Mouse (Mus musculus) forebrain, embryonic 12.5 days (tissue): ENCODE results near the gene Eif5a. TPM values are rescaled to one million over a fixed set of nuclear protein-coding genes. Genes with fewer than 3 reads are reported as not detected.
"Not testable (repeated sequence)": the region's sequence is repeated elsewhere in the genome, so short reads cannot be mapped to it uniquely, and the experiment has no call there.

Experiments
- ATAC-seq: fragments of 200-750 bp; cut with Nextera tagmentation; 2 replicates; pipeline ENCODE4 v1.8.0; 2017; ENCODE audit warnings: moderate TSS enrichment; ENCODE audit not compliant: low FRiP score
- H3K27ac ChIP-seq: fragments of 300-500 bp; sonication (generic); 2 replicates; pipeline ENCODE4 v1.5.1; 2016; ENCODE audit warnings: mild to moderate bottlenecking
- H3K27me3 ChIP-seq: fragments of 300-500 bp; sonication (generic); 2 replicates; pipeline ENCODE4 v1.6.1; 2016; ENCODE audit warnings: mild to moderate bottlenecking
- H3K36me3 ChIP-seq: fragments of 300-500 bp; sonication (generic); replicated peaks from 2 replicates; pipeline ENCODE4 v1.6.1; 2016; ENCODE audit warnings: mild to moderate bottlenecking
- H3K4me1 ChIP-seq: fragments of 300-500 bp; sonication (generic); 2 replicates; pipeline ENCODE4 v1.6.1; 2016
- H3K4me2 ChIP-seq: fragments of 300-500 bp; sonication (generic); 2 replicates; pipeline ENCODE4 v1.6.1; 2016; ENCODE audit warnings: mild to moderate bottlenecking, moderate library complexity
- H3K4me3 ChIP-seq: fragments of 300-500 bp; sonication (generic); replicated peaks from 2 replicates; pipeline ENCODE4 v1.5.1; 2016; ENCODE audit warnings: mild to moderate bottlenecking
- H3K9ac ChIP-seq: fragments of 300-500 bp; sonication (generic); 2 replicates; pipeline ENCODE4 v1.6.1; 2016; ENCODE audit warnings: mild to moderate bottlenecking
- H3K9me3 ChIP-seq: fragments of 300-500 bp; sonication (generic); 2 replicates; pipeline ENCODE4 v1.6.1; 2016
- WGBS: fragments of 180-500 bp; shearing (Covaris S2); methylation state at CpG from one replicate; pipeline ENCODE4 v1.1.7; 2016; 5-methylcytosine and 5-hydroxymethylcytosine counted together
- polyA plus RNA-seq: library from polyadenylated mRNA; unstranded; fragments of >200 nt; fragmentation: Nextera tagmentation; extraction: Ambion mirVana; gene quantifications from 2 replicates; pipeline ENCODE4 v1.2.1, GENCODE M21; 2016

The Eif5a gene
- polyA plus RNA-seq, 1 experiment from 2014 or later, result 1,678 TPM

- H3K4me2 ChIP-seq, H3K9me3 ChIP-seq, H3K4me1 ChIP-seq, H3K36me3 ChIP-seq, H3K4me3 ChIP-seq, ATAC-seq, H3K9ac ChIP-seq, H3K27ac ChIP-seq: not testable (repeated sequence)
- peaks cover 27% of the 10 kb centered on the region for H3K27me3 ChIP-seq
- 71% methylated on average over 4 of the region's 4 CpGs for WGBS
These were observed 33.9 kb upstream of the Eif5a start for GRCm38 (mm10) chr11:69955618-69956017.

GRCm38 (mm10) chr11:69953267-69953915 lies 31.6 kb upstream of the Eif5a start:
- Histone ChIP-seq H3K9me3 (no peaks in the 10 kb centered on the region), H3K4me2 (no peak overlapping the region), H3K36me3 (no peaks in the 10 kb centered on the region), H3K27ac (no peak overlapping the region), H3K9ac (no peak overlapping the region), H3K27me3 (peaks cover 14% of the 10 kb centered on the region), H3K4me3 (no peak overlapping the region), H3K4me1 (peaks cover 7% of the 10 kb centered on the region)
- 72% methylated on average over 11 of the region's 11 CpGs for WGBS
- no peak for ATAC-seq

GRCm38 (mm10) chr11:69952274-69952673 lies 30.5 kb upstream of the Eif5a start:
- H3K4me2 ChIP-seq, result no peak overlapping the region
- peaks cover 13% of the 10 kb centered on the region for H3K27me3 ChIP-seq
- no peak overlapping the region for H3K4me3 ChIP-seq
- no peak overlapping the region for H3K9ac ChIP-seq
- H3K4me1 ChIP-seq, result peaks cover 14% of the 10 kb centered on the region
- no peak overlapping the region for H3K27ac ChIP-seq
- no peak for ATAC-seq
- WGBS, result 53% methylated on average over 1 of the region's 1 CpGs
- no peaks in the 10 kb centered on the region for H3K36me3 ChIP-seq
- H3K9me3 ChIP-seq, result no peaks in the 10 kb centered on the region

GRCm38 (mm10) chr11:69950807-69951459 lies 29.2 kb upstream of the Eif5a start:
- ATAC-seq, result no peak
- Histone ChIP-seq H3K4me3 (no peak overlapping the region), H3K27me3 (peaks cover 13% of the 10 kb centered on the region)

GRCm38 (mm10) chr11:69948763-69949150 lies 27.0 kb upstream of the Eif5a start:
- peaks cover 25% of the 10 kb centered on the region for H3K4me1 ChIP-seq
- WGBS, result 0% methylated on average over 14 of the region's 14 CpGs
- peak overlapping the region; percentile 68 for H3K4me2 ChIP-seq
- H3K27ac ChIP-seq, result peak overlapping the region; percentile 92
- no peaks in the 10 kb centered on the region for H3K9me3 ChIP-seq
- ATAC-seq, result peak; percentile 58
- peaks cover 13% of the 10 kb centered on the region for H3K27me3 ChIP-seq
- peaks cover 17% of the 10 kb centered on the region for H3K36me3 ChIP-seq
- H3K4me3 ChIP-seq, result peak overlapping the region; percentile 45
- peak overlapping the region; percentile 57 for H3K9ac ChIP-seq

More at GRCm38 (mm10) chr11:69950807-69951459, 29.2 kb upstream of the Eif5a start:
- Histone ChIP-seq H3K4me1 (peaks cover 25% of the 10 kb centered on the region), H3K4me2 (no peak overlapping the region), H3K27ac (no peak overlapping the region), H3K36me3 (no peaks in the 10 kb centered on the region), H3K9me3 (no peaks in the 10 kb centered on the region), H3K9ac (peak overlapping the region; percentile 17; the same call in 1 of the 2 replicates)
- 46% methylated on average over 4 of the region's 4 CpGs for whole genome bisulfite sequencing

GRCm38 (mm10) chr11:69948066-69948762 lies 26.5 kb upstream of the Eif5a start, which contains the start of gene Slc2a4:
Slc2a4 (minus strand) TSS chr11:69948188.
- ATAC-seq, result peak; percentile 96
- Histone ChIP-seq H3K9me3 (no peaks in the 10 kb centered on the region), H3K4me3 (peak within 1 kb of the TSS; percentile 45), H3K27me3 (peaks cover 13% of the 10 kb centered on the region), H3K9ac (peak within 1 kb of the TSS; percentile 57), H3K27ac (peak within 1 kb of the TSS; percentile 92), H3K4me2 (peak within 1 kb of the TSS; percentile 68), H3K4me1 (peaks cover 25% of the 10 kb centered on the region), H3K36me3 (peaks cover 18% of the 10 kb centered on the region)
- WGBS, result 1% methylated on average over 34 of the region's 34 CpGs

GRCm38 (mm10) chr11:69947337-69948065 lies 25.7 kb upstream of the Eif5a start:
- peak overlapping the region; percentile 71 for H3K27ac ChIP-seq

GRCm38 (mm10) chr11:69945997-69946891 lies 24.5 kb upstream of the Eif5a start:
- no peak for ATAC-seq
- WGBS, result 92% methylated on average over 18 of the region's 18 CpGs
- no peak overlapping the region for H3K9ac ChIP-seq
- H3K36me3 ChIP-seq, result peaks cover 18% of the 10 kb centered on the region
- H3K4me2 ChIP-seq, result peak overlapping the region; percentile 68; the same call in 1 of the 2 replicates
- H3K4me3 ChIP-seq, result peak overlapping the region; percentile 45; the same call in 1 of the 2 replicates
- H3K27ac ChIP-seq, result no peak overlapping the region
- H3K27me3 ChIP-seq, result peaks cover 9% of the 10 kb centered on the region; the same call in 1 of the 2 replicates
- H3K9me3 ChIP-seq, result no peaks in the 10 kb centered on the region
- peaks cover 25% of the 10 kb centered on the region for H3K4me1 ChIP-seq

More at GRCm38 (mm10) chr11:69947337-69948065, 25.7 kb upstream of the Eif5a start:
- peak overlapping the region; percentile 45 for H3K4me3 ChIP-seq
- no peaks in the 10 kb centered on the region for H3K9me3 ChIP-seq
- peak; percentile 39 for ATAC-seq
- H3K36me3 ChIP-seq, result peaks cover 18% of the 10 kb centered on the region
- 3% methylated on average over 29 of the region's 29 CpGs for WGBS
- peaks cover 25% of the 10 kb centered on the region for H3K4me1 ChIP-seq
- peaks cover 13% of the 10 kb centered on the region for H3K27me3 ChIP-seq
- H3K9ac ChIP-seq, result peak overlapping the region; percentile 56
- peak overlapping the region; percentile 68 for H3K4me2 ChIP-seq

GRCm38 (mm10) chr11:69945216-69945615 lies 23.5 kb upstream of the Eif5a start:
- Histone ChIP-seq H3K9me3 (no peaks in the 10 kb centered on the region), H3K4me1 (peaks cover 25% of the 10 kb centered on the region), H3K27ac (no peak overlapping the region), H3K4me3 (no peak overlapping the region), H3K9ac (no peak overlapping the region), H3K27me3 (0 out of 2 replicates have a peak, but pooled peaks cover 3% of the 10 kb centered on the region), H3K36me3 (peaks cover 18% of the 10 kb centered on the region), H3K4me2 (no peak overlapping the region)
- 85% methylated on average over 13 of the region's 13 CpGs for WGBS
- no peak for ATAC-seq

GRCm38 (mm10) chr11:69940962-69941361 lies 19.2 kb upstream of the Eif5a start:
- Histone ChIP-seq H3K27me3 (peaks cover 33% of the 10 kb centered on the region), H3K4me2 (no peak overlapping the region), H3K27ac (no peak overlapping the region), H3K9me3 (no peaks in the 10 kb centered on the region), H3K4me1 (peaks cover 15% of the 10 kb centered on the region), H3K9ac (no peak overlapping the region), H3K4me3 (no peak overlapping the region), H3K36me3 (peaks cover 18% of the 10 kb centered on the region)
- WGBS, result 86% methylated on average over 4 of the region's 4 CpGs
- ATAC-seq, result no peak

- Histone ChIP-seq H3K9me3 (no peaks in the 10 kb centered on the region), H3K9ac (no peak overlapping the region), H3K27ac (no peak overlapping the region), H3K4me2 (no peak overlapping the region), H3K4me1 (peaks cover 22% of the 10 kb centered on the region), H3K27me3 (peaks cover 39% of the 10 kb centered on the region), H3K4me3 (no peak overlapping the region), H3K36me3 (peaks cover 10% of the 10 kb centered on the region)
- 92% methylated on average over 17 of the region's 17 CpGs for WGBS
- no peak for ATAC-seq
These were observed 18.0 kb upstream of the Eif5a start for GRCm38 (mm10) chr11:69939731-69940130.
